Mouse (Mus musculus) gastrocnemius, postnatal 36 days (tissue): ENCODE data around the gene Ptgir. TPM values are rescaled to one million over a fixed set of nuclear protein-coding genes. Genes with fewer than 3 reads are reported as not detected.

Source experiments
- DNase-seq, 2 experiments: peaks; one replicate each; pipeline ENCODE4 v3.0.0; 2022
- intact Hi-C: fragments of 180-260 bp; cut with DNase I; formaldehyde crosslinking; loops from one replicate; pipeline ENCODE4 v1.15.1; 2025
- total RNA-seq, 2 experiments: library from RNA; stranded (reverse); gene quantifications; 2 replicates each; pipeline ENCODE4 v1.2.3; 2021

Ptgir gene
- total RNA-seq, 2 experiments from 2014 or later: 1.1 to 1.2 TPM

GRCm38 (mm10) chr7:16914453-16915343 is 8.4 kb downstream of the Ptgir start:
- no peak for DNase-seq
- intact Hi-C loops: no loop called here

- no peak for DNase-seq
- intact Hi-C loops: no loop called here
These were observed 9.4 kb downstream of the Ptgir start for GRCm38 (mm10) chr7:16915461-16916340.

GRCm38 (mm10) chr7:16916342-16917265 is 10.3 kb downstream of the Ptgir start:
- intact Hi-C loops: no loop called here
- DNase-seq: no peak

GRCm38 (mm10) chr7:16917447-16917846 is 11.2 kb downstream of the Ptgir start:
- intact Hi-C loops: no loop called here

GRCm38 (mm10) chr7:16918014-16918413 is 11.7 kb downstream of the Ptgir start:
- intact Hi-C loops: no loop called here
- no peak for DNase-seq

More at GRCm38 (mm10) chr7:16917447-16917846, 11.2 kb downstream of the Ptgir start:
- DNase-seq: no peak

GRCm38 (mm10) chr7:16918670-16919069 is 12.4 kb downstream of the Ptgir start:
- no peak for DNase-seq
- intact Hi-C loops: no loop called here

- DNase-seq: no peak
- intact Hi-C loops: no loop called here
These were observed 13.3 kb downstream of the Ptgir start for GRCm38 (mm10) chr7:16919395-16920149.

- no peak for DNase-seq
- intact Hi-C loops: no loop called here
These were observed 13.9 kb downstream of the Ptgir start for GRCm38 (mm10) chr7:16920150-16920579.

GRCm38 (mm10) chr7:16920818-16921791 is 14.8 kb downstream of the Ptgir start:
- intact Hi-C loops: no loop called here
- peak in 1 of 2 experiments; percentile 37 for DNase-seq

GRCm38 (mm10) chr7:16921881-16922335 is 15.6 kb downstream of the Ptgir start:
- DNase-seq: peak in 1 of 2 experiments; percentile 31
- intact Hi-C loops: no loop called here

- peak in 1 of 2 experiments; percentile 32 for DNase-seq
- intact Hi-C loops: no loop called here
These were observed 16.2 kb downstream of the Ptgir start for GRCm38 (mm10) chr7:16922360-16922973.

GRCm38 (mm10) chr7:16923283-16924036 is 17.2 kb downstream of the Ptgir start:
- intact Hi-C loops: no loop called here
- DNase-seq: no peak

- peak; percentile 98 to 100 for DNase-seq
- intact Hi-C loops: no loop called here
These were observed 17.9 kb downstream of the Ptgir start, which contains the start of gene Calm3 for GRCm38 (mm10) chr7:16924037-16924834. TSS of gene Calm3 (minus strand) at chr7:16924114.

GRCm38 (mm10) chr7:16928341-16928740 is 22.1 kb downstream of the Ptgir start:
- intact Hi-C loops: no loop called here
- no peak for DNase-seq

GRCm38 (mm10) chr7:16930850-16931249 is 24.6 kb downstream of the Ptgir start:
- intact Hi-C loops: loop anchor here (5.0 kb wide), 1 partner anchor 131 kb away; the partner anchor contains the start of gene Hif3a
- DNase-seq: no peak
